Mouse (Mus musculus): Measurements from ENCODE around the gene Fars2. TPM values are rescaled to one million over a fixed set of nuclear protein-coding genes. Genes with fewer than 3 reads are reported as not detected.

Fars2 gene
- polyA plus RNA-seq, 1 experiment from 2014 or later = 46.3 TPM

- no peak overlapping the region for H3K9ac ChIP-seq
- no peak overlapping the region for H3K4me2 ChIP-seq
- H3K27ac ChIP-seq (ENCODE audit: poor library complexity, severe bottlenecking) = no peak overlapping the region
- no peaks in the 10 kb centered on the region for H3K4me1 ChIP-seq (replicated peaks)
- no peak overlapping the region for H3K4me3 ChIP-seq
- WGBS = 91% methylated on average over 4 of the region's 4 CpGs
- no peaks in the 10 kb centered on the region for H3K9me3 ChIP-seq (replicated peaks)
- ATAC-seq (ENCODE audit: insufficient number of reproducible peaks, low FRiP score) = no peak
- H3K27me3 ChIP-seq (replicated peaks) = no peaks in the 10 kb centered on the region
- peaks cover 6% of the 10 kb centered on the region; the same call in 1 of the 2 replicates for H3K36me3 ChIP-seq
Observed at GRCm38 (mm10) chr13:36108528-36108927, 8.7 kb upstream of the Fars2 start.

- 95% methylated on average over 2 of the region's 2 CpGs for WGBS
- Histone ChIP-seq H3K27me3 (replicated peaks) (no peaks in the 10 kb centered on the region), H3K9ac (no peak overlapping the region), H3K9me3 (replicated peaks) (no peaks in the 10 kb centered on the region), H3K4me1 (replicated peaks) (no peaks in the 10 kb centered on the region), H3K27ac (ENCODE audit: poor library complexity, severe bottlenecking) (no peak overlapping the region), H3K4me2 (no peak overlapping the region), H3K36me3 (peaks cover 6% of the 10 kb centered on the region; the same call in 1 of the 2 replicates), H3K4me3 (no peak overlapping the region)
- ATAC-seq (ENCODE audit: insufficient number of reproducible peaks, low FRiP score) = no peak
Observed at GRCm38 (mm10) chr13:36111331-36111730, 5.9 kb upstream of the Fars2 start.

DNA sequence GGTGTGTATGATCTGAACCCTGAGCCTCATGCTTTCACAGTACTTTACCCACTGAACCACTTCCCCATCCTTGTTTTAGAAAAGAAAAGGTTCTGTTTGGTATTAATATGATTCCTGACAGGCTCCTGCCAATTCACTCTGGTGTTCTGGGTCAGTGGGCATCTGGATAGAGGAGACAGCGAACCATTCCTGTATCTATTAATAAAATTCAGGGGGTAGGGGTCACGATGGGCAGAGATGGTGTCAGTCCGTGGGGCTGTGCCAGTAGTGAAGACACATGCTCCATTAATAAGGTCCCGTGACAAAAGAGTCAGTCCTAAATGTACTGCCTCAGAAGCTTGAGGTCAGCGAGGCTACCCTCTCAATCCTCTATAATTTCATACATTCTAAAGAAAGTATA is 4.0 kb upstream of the Fars2 start:
- H3K36me3 ChIP-seq = peaks cover 6% of the 10 kb centered on the region; the same call in 1 of the 2 replicates
- no peak overlapping the region for H3K4me3 ChIP-seq
- no peaks in the 10 kb centered on the region for H3K9me3 ChIP-seq (replicated peaks)
- H3K4me2 ChIP-seq = no peak overlapping the region
- H3K27me3 ChIP-seq (replicated peaks) = no peaks in the 10 kb centered on the region
- WGBS = 91% methylated on average over 5 of the region's 5 CpGs
- H3K27ac ChIP-seq (ENCODE audit: poor library complexity, severe bottlenecking) = no peak overlapping the region
- H3K4me1 ChIP-seq (replicated peaks) = no peaks in the 10 kb centered on the region
- no peak for ATAC-seq (ENCODE audit: insufficient number of reproducible peaks, low FRiP score)
- no peak overlapping the region for H3K9ac ChIP-seq

DNA sequence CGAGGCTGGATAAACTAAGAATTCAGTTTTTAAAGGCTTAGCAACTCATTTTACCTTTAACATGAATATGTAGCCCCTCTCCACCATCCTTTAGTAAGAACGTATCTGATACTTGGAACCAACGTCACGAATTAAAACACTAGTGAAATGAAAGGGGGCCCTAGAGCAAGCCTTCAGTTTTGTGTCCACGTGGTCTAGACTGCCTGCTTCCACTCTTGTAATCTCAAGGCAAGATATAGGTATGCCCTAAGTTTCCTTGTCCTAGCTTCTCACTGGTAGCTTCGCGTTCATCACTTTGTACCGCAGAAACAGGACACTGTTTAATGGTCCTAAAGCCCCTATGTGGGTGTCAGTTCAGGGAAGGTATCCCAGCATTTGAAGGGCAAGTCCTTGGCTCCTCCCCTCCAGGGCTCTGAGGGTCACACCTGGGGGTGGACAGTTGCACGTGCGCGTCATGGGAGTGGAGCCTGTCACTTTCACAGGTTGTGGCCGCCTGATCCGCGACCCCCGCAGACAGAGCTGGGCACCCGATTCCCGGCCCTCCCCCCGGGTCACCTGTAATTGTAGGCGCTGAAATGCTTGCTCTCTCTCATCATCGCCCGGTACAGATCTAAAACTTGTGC is 581 bp upstream of the Fars2 start:
- Histone ChIP-seq H3K9me3 (replicated peaks) (no peaks in the 10 kb centered on the region), H3K36me3 (no peaks in the 10 kb centered on the region), H3K27ac (ENCODE audit: poor library complexity, severe bottlenecking) (peak overlapping the region; percentile 95; the same call in 1 of the 2 replicates), H3K4me3 (peak overlapping the region; percentile 68), H3K4me2 (peak overlapping the region; percentile 91), H3K9ac (peak overlapping the region; percentile 82), H3K4me1 (replicated peaks) (0 out of 2 replicates have a peak, but pooled peaks cover 6% of the 10 kb centered on the region), H3K27me3 (replicated peaks) (no peaks in the 10 kb centered on the region)
- ATAC-seq (ENCODE audit: insufficient number of reproducible peaks, low FRiP score) = peak; percentile 48; the same call in 1 of the 2 replicates
- 7% methylated on average over 21 of the region's 21 CpGs for WGBS

DNA sequence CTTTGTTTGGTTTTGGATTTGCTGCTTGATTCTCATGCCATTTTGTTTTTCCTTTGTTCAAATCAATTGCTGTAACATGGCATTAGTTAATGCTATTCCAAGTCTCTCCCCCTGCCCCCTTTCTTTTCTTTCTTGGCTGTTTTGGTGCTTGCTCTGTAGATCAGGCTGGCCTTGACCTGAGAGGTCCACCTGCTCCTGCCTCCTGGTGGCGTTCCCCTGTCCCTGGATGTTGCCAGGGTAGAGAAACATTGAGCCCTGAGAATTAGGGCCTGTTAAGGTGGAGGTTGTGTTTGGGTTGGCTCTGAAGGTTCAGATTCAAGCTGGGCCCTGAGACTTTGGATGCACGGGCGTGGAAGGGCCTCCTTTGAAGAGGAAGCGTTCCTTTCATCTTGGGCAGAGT is 2.5 kb downstream of the Fars2 start:
- Histone ChIP-seq H3K27me3 (replicated peaks) (no peaks in the 10 kb centered on the region), H3K4me2 (no peak overlapping the region), H3K36me3 (0 out of 2 replicates have a peak, but pooled peaks cover 2% of the 10 kb centered on the region), H3K9ac (no peak overlapping the region), H3K9me3 (replicated peaks) (0 out of 2 replicates have a peak, but pooled peaks cover 3% of the 10 kb centered on the region), H3K4me3 (no peak overlapping the region), H3K4me1 (replicated peaks) (peaks cover 12% of the 10 kb centered on the region; the same call in 1 of the 2 replicates), H3K27ac (ENCODE audit: poor library complexity, severe bottlenecking) (no peak overlapping the region)
- 81% methylated on average over 4 of the region's 4 CpGs for WGBS
- ATAC-seq (ENCODE audit: insufficient number of reproducible peaks, low FRiP score) = no peak

GRCm38 (mm10) chr13:36120606-36121005 is 3.4 kb downstream of the Fars2 start:
- Histone ChIP-seq H3K27me3 (replicated peaks) (no peaks in the 10 kb centered on the region), H3K9me3 (replicated peaks) (0 out of 2 replicates have a peak, but pooled peaks cover 3% of the 10 kb centered on the region), H3K36me3 (0 out of 2 replicates have a peak, but pooled peaks cover 2% of the 10 kb centered on the region), H3K4me1 (replicated peaks) (peaks cover 12% of the 10 kb centered on the region; the same call in 1 of the 2 replicates), H3K9ac (no peak overlapping the region), H3K4me2 (no peak overlapping the region), H3K27ac (ENCODE audit: poor library complexity, severe bottlenecking) (no peak overlapping the region), H3K4me3 (no peak overlapping the region)
- no peak for ATAC-seq (ENCODE audit: insufficient number of reproducible peaks, low FRiP score)

DNA sequence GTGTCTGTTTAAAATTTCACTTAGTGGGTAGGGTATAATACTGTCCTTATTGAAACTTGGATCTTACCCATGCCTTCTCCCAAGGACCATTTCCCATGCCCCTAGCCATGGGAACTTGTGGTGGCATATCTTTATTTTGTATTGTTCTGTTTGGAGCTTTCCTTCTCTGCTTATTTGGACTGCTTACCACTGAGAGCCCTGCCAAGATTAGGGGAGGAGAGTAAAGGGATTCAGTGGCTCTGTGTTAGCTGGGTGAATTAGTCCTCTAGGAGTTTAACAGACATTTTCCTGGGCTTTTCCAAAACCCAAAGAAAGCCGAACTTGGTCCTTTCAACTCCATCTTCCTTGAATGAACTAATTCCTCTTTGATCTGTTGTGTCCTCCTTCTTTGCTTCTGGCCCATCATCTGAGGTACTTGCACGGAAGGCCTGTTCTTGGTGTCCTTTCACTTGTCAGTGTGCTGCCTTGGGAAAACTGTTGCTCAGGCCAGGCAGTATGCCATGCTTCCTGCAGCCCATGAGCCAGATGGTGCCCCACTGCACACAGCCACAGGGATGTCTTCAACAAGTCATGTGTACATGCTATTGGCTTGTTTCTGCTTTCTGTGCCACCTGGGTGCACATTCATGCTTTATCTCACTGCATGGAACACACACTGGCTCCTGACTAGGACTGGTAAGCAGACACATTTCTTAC is 12.3 kb downstream of the Fars2 start:
- Histone ChIP-seq H3K27me3 (replicated peaks) (no peaks in the 10 kb centered on the region), H3K36me3 (peaks cover 3% of the 10 kb centered on the region; the same call in 1 of the 2 replicates), H3K4me1 (replicated peaks) (peaks cover 19% of the 10 kb centered on the region), H3K4me3 (no peak overlapping the region), H3K27ac (ENCODE audit: poor library complexity, severe bottlenecking) (no peak overlapping the region), H3K9me3 (replicated peaks) (no peaks in the 10 kb centered on the region), H3K9ac (no peak overlapping the region), H3K4me2 (no peak overlapping the region)
- ATAC-seq (ENCODE audit: insufficient number of reproducible peaks, low FRiP score) = no peak
- WGBS = 89% methylated on average over 2 of the region's 2 CpGs

DNA sequence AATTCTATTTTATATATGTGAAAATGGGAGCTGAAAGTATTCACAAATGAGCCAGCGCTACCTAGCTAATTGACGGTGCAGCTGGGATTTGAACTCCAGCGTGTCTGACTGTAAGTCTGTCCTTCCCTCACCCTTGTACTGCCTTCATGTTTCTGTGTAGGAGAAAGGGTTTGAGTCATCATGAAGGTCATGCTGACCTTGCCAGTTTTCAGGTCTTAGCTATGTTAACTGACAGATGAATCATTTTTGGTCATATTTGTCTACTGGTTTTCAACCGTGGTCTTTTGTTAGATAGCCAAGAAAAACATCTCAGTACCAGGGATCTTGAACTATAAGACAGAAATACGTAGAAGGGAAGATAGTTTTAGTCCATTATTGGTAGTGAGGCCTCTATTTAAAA is 14.2 kb downstream of the Fars2 start:
- Histone ChIP-seq H3K4me2 (no peak overlapping the region), H3K4me1 (replicated peaks) (peaks cover 19% of the 10 kb centered on the region), H3K9ac (no peak overlapping the region), H3K27me3 (replicated peaks) (no peaks in the 10 kb centered on the region), H3K9me3 (replicated peaks) (no peaks in the 10 kb centered on the region), H3K4me3 (no peak overlapping the region), H3K36me3 (peaks cover 3% of the 10 kb centered on the region; the same call in 1 of the 2 replicates), H3K27ac (ENCODE audit: poor library complexity, severe bottlenecking) (no peak overlapping the region)
- 86% methylated on average over 5 of the region's 5 CpGs for WGBS
- ATAC-seq (ENCODE audit: insufficient number of reproducible peaks, low FRiP score) = no peak

DNA sequence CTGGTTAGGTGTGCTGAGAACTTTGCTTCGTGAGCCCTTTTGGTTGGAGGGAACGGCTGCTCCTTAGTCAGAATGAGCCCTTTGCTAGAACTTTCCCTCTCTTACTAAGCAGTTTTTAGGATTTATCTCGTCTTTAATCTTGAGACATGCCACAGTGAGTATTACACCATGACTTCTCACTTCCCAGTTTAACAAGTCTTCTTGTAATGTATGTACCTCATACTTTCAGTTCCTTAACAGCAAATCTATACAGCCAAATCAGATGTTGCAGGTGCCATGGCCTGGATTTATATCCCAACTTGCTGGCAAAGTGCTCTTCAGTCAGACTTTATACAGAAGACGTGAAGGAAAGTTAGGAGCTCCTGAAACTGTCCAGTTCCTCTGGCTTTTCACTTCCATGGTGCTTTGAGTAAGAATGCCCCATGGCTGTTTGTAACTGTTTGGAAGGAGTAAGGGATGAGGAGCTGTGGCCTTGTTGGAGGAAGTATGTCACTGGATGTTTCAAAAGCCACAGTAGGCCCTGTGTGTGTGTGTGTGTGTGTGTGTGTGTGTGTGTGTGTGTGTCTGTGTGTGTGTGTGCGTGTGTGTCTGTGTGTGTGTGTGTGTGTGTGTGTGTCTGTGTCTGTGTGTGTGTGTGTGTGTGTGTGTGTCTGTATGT is 14.9 kb downstream of the Fars2 start:
- no peak overlapping the region for H3K9ac ChIP-seq
- no peaks in the 10 kb centered on the region for H3K9me3 ChIP-seq (replicated peaks)
- no peak overlapping the region for H3K4me2 ChIP-seq
- no peak overlapping the region for H3K4me3 ChIP-seq
- no peak overlapping the region for H3K27ac ChIP-seq (ENCODE audit: poor library complexity, severe bottlenecking)
- H3K36me3 ChIP-seq = peaks cover 3% of the 10 kb centered on the region; the same call in 1 of the 2 replicates
- ATAC-seq (ENCODE audit: insufficient number of reproducible peaks, low FRiP score) = no peak
- WGBS = 81% methylated on average over 4 of the region's 5 CpGs
- H3K27me3 ChIP-seq (replicated peaks) = no peaks in the 10 kb centered on the region
- peaks cover 19% of the 10 kb centered on the region for H3K4me1 ChIP-seq (replicated peaks)

- 72% methylated on average over 5 of the region's 5 CpGs for WGBS
- Histone ChIP-seq H3K9ac (no peak overlapping the region), H3K4me3 (no peak overlapping the region), H3K27ac (ENCODE audit: poor library complexity, severe bottlenecking) (no peak overlapping the region), H3K27me3 (replicated peaks) (no peaks in the 10 kb centered on the region), H3K4me2 (no peak overlapping the region), H3K36me3 (no peaks in the 10 kb centered on the region), H3K9me3 (replicated peaks) (no peaks in the 10 kb centered on the region), H3K4me1 (replicated peaks) (peaks cover 18% of the 10 kb centered on the region)
- ATAC-seq (ENCODE audit: insufficient number of reproducible peaks, low FRiP score) = no peak
Observed at GRCm38 (mm10) chr13:36139703-36140102, 22.5 kb downstream of the Fars2 start.

Data from heart, embryonic 12.5 days (tissue).